Mouse (Mus musculus) kidney, embryonic 15.5 days (tissue): ENCODE measurements around the gene Gimap8. TPM values are rescaled to one million over a fixed set of nuclear protein-coding genes. Genes with fewer than 3 reads are reported as not detected.
A peak's percentile ranks its signal among the peaks of the same experiment; 100 is the strongest.

Source experiments
- ATAC-seq: fragments of 200-750 bp; cut with Nextera tagmentation; replicated peaks from 2 replicates; pipeline ENCODE4 v1.8.0; 2017; ENCODE audit warnings: moderate TSS enrichment; ENCODE audit not compliant: low FRiP score
- H3K27ac ChIP-seq: fragments of 300-500 bp; sonication (generic); 2 replicates; pipeline ENCODE4 v1.5.1; 2015; ENCODE audit warnings: mild to moderate bottlenecking, inconsistent platforms
- H3K27me3 ChIP-seq: fragments of 300-500 bp; sonication (generic); 2 replicates; pipeline ENCODE4 v1.6.1; 2015; ENCODE audit warnings: inconsistent platforms
- H3K36me3 ChIP-seq: fragments of 300-500 bp; sonication (generic); 2 replicates; pipeline ENCODE4 v1.6.1; 2015; ENCODE audit warnings: inconsistent platforms
- H3K4me1 ChIP-seq: fragments of 300-500 bp; sonication (generic); 2 replicates; pipeline ENCODE4 v1.6.1; 2015; ENCODE audit warnings: inconsistent platforms
- H3K4me2 ChIP-seq: fragments of 300-500 bp; sonication (generic); 2 replicates; pipeline ENCODE4 v1.6.1; 2015; ENCODE audit warnings: moderate library complexity, mild to moderate bottlenecking, inconsistent platforms
- H3K4me3 ChIP-seq: fragments of 300-500 bp; sonication (generic); replicated peaks from 2 replicates; pipeline ENCODE4 v1.5.1; 2015; ENCODE audit warnings: mild to moderate bottlenecking, inconsistent platforms
- H3K9ac ChIP-seq: fragments of 300-500 bp; sonication (generic); 2 replicates; pipeline ENCODE4 v1.6.1; 2015; ENCODE audit warnings: mild to moderate bottlenecking, inconsistent platforms
- H3K9me3 ChIP-seq: fragments of 300-500 bp; sonication (generic); replicated peaks from 2 replicates; pipeline ENCODE4 v1.6.1; 2016; ENCODE audit warnings: inconsistent platforms
- WGBS: fragments of 180-500 bp; shearing (Covaris S2); methylation state at CpG from one replicate; pipeline ENCODE4 v1.1.7; 2015; ENCODE audit warnings: mixed read lengths; 5-methylcytosine and 5-hydroxymethylcytosine counted together
- polyA plus RNA-seq: library from polyadenylated mRNA; unstranded; fragments of >200 nt; fragmentation: Nextera tagmentation; extraction: Ambion mirVana; gene quantifications from 2 replicates; pipeline ENCODE4 v1.2.1, GENCODE M21; 2015

The Gimap8 gene
- polyA plus RNA-seq, 1 experiment from 2014 or later = 3.3 TPM

DNA sequence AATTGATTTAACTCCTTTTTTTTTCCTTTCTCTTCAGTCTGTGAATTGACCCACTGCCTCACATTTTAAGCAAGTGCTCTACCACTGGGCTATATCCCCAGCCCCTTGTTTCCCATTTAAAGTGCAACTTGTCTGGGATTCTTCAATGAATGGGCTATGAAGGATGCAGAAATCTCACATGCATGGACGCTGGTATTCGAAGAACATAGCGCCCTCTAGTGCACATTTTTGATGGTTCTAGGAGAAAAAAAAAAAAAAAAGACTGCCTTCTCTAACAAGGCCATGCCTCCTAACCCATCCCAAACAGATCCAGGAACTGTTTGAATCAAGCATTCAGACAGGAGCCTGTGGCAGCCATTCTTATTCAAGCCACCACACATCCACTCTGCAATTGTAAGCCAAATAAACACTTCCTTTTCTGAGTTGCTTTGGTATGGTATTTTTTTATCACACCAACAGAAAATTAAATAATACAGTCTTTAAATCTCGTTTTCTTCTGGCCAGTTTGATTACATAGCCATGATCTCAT, 4.2 kb upstream of the Gimap8 start:
- 20% methylated on average over 4 of the region's 4 CpGs for WGBS
- no peak overlapping the region for H3K9ac ChIP-seq
- no peak overlapping the region for H3K4me3 ChIP-seq
- H3K36me3 ChIP-seq = no peaks in the 10 kb centered on the region
- peaks cover 3% of the 10 kb centered on the region; the same call in 1 of the 2 replicates for H3K27me3 ChIP-seq
- no peak overlapping the region for H3K27ac ChIP-seq
- no peak overlapping the region for H3K4me2 ChIP-seq
- H3K4me1 ChIP-seq = peaks cover 4% of the 10 kb centered on the region
- no peaks in the 10 kb centered on the region for H3K9me3 ChIP-seq
- ATAC-seq = no peak

GRCm38 (mm10) chr6:48645660-48646308, 1.2 kb upstream of the Gimap8 start:
- Histone ChIP-seq H3K27ac (no peak overlapping the region), H3K9ac (no peak overlapping the region), H3K9me3 (no peaks in the 10 kb centered on the region), H3K4me2 (no peak overlapping the region), H3K36me3 (no peaks in the 10 kb centered on the region), H3K4me3 (no peak overlapping the region), H3K27me3 (peaks cover 3% of the 10 kb centered on the region; the same call in 1 of the 2 replicates), H3K4me1 (peaks cover 4% of the 10 kb centered on the region)
- 0 out of 2 replicates have a peak, but pooled peaks have one; percentile 36 for ATAC-seq
- 9% methylated on average over 12 of the region's 12 CpGs for WGBS

GRCm38 (mm10) chr6:48646309-48646690, 734 bp upstream of the Gimap8 start:
- 79% methylated on average over 4 of the region's 4 CpGs for WGBS
- Histone ChIP-seq H3K27me3 (peaks cover 3% of the 10 kb centered on the region; the same call in 1 of the 2 replicates), H3K4me1 (peaks cover 4% of the 10 kb centered on the region), H3K36me3 (no peaks in the 10 kb centered on the region), H3K4me2 (no peak overlapping the region), H3K9me3 (no peaks in the 10 kb centered on the region), H3K4me3 (no peak overlapping the region), H3K27ac (no peak overlapping the region), H3K9ac (no peak overlapping the region)
- no peak for ATAC-seq

DNA sequence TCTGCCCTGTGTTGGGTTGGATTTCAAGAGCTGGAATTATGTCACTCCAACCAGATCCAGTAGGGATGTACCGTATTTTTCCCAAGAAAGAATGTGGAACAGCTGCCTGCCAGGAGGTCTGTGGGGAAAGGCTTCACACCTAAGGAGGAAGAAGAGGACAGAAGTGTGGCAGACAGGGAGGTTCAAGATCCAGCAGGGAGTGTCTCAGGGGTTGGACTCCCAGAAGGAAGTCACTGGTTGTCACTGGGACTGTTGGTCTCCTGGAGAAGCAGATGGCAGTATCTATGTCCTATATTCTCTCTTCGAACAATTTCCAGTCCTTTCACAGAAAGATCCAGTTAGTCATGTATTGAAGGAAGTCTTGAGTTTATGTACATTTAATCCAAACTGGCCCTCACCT, 577 bp downstream of the Gimap8 start:
- H3K9me3 ChIP-seq = no peaks in the 10 kb centered on the region
- peaks cover 4% of the 10 kb centered on the region for H3K4me1 ChIP-seq
- H3K36me3 ChIP-seq = no peaks in the 10 kb centered on the region
- peaks cover 3% of the 10 kb centered on the region; the same call in 1 of the 2 replicates for H3K27me3 ChIP-seq
- H3K4me2 ChIP-seq = peak overlapping the region; percentile 28
- WGBS = 92% methylated on average over 2 of the region's 2 CpGs
- 0 out of 2 replicates have a peak overlapping the region, but pooled peaks have one; percentile 14 for H3K4me3 ChIP-seq
- H3K27ac ChIP-seq = no peak overlapping the region
- no peak for ATAC-seq
- no peak overlapping the region for H3K9ac ChIP-seq

- peaks cover 3% of the 10 kb centered on the region; the same call in 1 of the 2 replicates for H3K27me3 ChIP-seq
- H3K4me1 ChIP-seq = peaks cover 4% of the 10 kb centered on the region
- no peak overlapping the region for H3K4me3 ChIP-seq
- ATAC-seq = no peak
- WGBS = 89% methylated on average over 4 of the region's 4 CpGs
- H3K27ac ChIP-seq = no peak overlapping the region
- H3K36me3 ChIP-seq = no peaks in the 10 kb centered on the region
- H3K9me3 ChIP-seq = no peaks in the 10 kb centered on the region
- no peak overlapping the region for H3K9ac ChIP-seq
- H3K4me2 ChIP-seq = no peak overlapping the region
Observed at GRCm38 (mm10) chr6:48648779-48649178, 1.7 kb downstream of the Gimap8 start.

DNA sequence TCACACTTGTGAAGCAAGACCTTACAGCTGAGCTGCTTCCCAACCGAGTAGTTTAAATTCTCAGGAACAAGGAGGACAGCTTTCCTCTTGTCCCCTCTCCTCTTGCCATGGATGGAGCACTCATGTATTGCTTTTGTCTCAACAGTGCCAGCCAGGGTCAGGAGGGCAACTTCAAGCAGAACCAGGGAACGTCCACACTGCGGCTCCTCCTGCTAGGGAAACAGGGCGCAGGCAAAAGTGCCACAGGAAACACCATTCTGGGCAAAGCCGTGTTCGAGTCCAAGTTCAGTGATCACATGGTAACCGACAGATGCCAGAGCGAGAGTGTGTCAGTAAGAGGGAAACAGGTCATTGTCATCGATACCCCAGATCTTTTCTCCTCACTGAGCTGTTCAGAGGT, 3.0 kb downstream of the Gimap8 start:
- Histone ChIP-seq H3K4me3 (no peak overlapping the region), H3K36me3 (no peaks in the 10 kb centered on the region), H3K4me1 (peaks cover 4% of the 10 kb centered on the region), H3K9ac (no peak overlapping the region), H3K9me3 (no peaks in the 10 kb centered on the region), H3K4me2 (no peak overlapping the region), H3K27me3 (peaks cover 2% of the 10 kb centered on the region; the same call in 1 of the 2 replicates), H3K27ac (no peak overlapping the region)
- 89% methylated on average over 9 of the region's 9 CpGs for WGBS
- no peak for ATAC-seq

DNA sequence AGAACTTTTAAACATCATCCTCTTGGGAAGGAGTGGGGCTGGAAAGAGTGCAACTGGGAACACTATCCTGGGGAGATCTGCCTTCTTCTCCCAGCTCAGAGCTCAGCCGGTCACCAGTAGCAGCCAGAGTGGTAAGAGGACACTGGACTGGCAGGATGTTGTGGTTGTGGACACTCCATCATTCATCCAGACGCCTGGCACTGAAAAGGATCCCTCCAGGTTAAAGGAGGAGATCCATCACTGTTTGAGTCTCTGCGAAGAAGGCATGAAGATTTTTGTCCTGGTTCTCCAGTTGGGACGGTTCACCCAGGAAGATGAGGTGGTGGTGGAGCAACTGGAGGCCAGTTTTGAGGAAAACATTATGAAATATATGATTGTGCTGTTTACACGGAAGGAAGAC, 11.7 kb downstream of the Gimap8 start:
- H3K9ac ChIP-seq = no peak overlapping the region
- H3K9me3 ChIP-seq = no peaks in the 10 kb centered on the region
- no peaks in the 10 kb centered on the region for H3K4me1 ChIP-seq
- H3K36me3 ChIP-seq = no peaks in the 10 kb centered on the region
- H3K4me2 ChIP-seq = no peak overlapping the region
- no peak overlapping the region for H3K4me3 ChIP-seq
- H3K27me3 ChIP-seq = no peaks in the 10 kb centered on the region
- no peak for ATAC-seq
- WGBS = 58% methylated on average over 5 of the region's 5 CpGs
- no peak overlapping the region for H3K27ac ChIP-seq

GRCm38 (mm10) chr6:48664750-48665149, 17.7 kb downstream of the Gimap8 start:
- 80% methylated on average over 4 of the region's 4 CpGs for WGBS

GRCm38 (mm10) chr6:48665471-48665870, 18.4 kb downstream of the Gimap8 start:
- WGBS = 92% methylated on average over 9 of the region's 9 CpGs
- H3K4me3 ChIP-seq = no peak overlapping the region
- no peak overlapping the region for H3K4me2 ChIP-seq
- no peaks in the 10 kb centered on the region for H3K4me1 ChIP-seq
- no peaks in the 10 kb centered on the region for H3K27me3 ChIP-seq
- 0 out of 2 replicates have a peak overlapping the region, but pooled peaks have one; percentile 68 for H3K27ac ChIP-seq
- H3K9me3 ChIP-seq = no peaks in the 10 kb centered on the region
- H3K36me3 ChIP-seq = no peaks in the 10 kb centered on the region
- no peak for ATAC-seq
- H3K9ac ChIP-seq = no peak overlapping the region

More at GRCm38 (mm10) chr6:48664750-48665149, 17.7 kb downstream of the Gimap8 start:
- no peak overlapping the region for H3K27ac ChIP-seq
- H3K4me2 ChIP-seq = no peak overlapping the region
- ATAC-seq = no peak
- no peak overlapping the region for H3K4me3 ChIP-seq
- H3K27me3 ChIP-seq = no peaks in the 10 kb centered on the region
- H3K36me3 ChIP-seq = no peaks in the 10 kb centered on the region
- no peak overlapping the region for H3K9ac ChIP-seq
- H3K9me3 ChIP-seq = no peaks in the 10 kb centered on the region
- H3K4me1 ChIP-seq = no peaks in the 10 kb centered on the region

DNA sequence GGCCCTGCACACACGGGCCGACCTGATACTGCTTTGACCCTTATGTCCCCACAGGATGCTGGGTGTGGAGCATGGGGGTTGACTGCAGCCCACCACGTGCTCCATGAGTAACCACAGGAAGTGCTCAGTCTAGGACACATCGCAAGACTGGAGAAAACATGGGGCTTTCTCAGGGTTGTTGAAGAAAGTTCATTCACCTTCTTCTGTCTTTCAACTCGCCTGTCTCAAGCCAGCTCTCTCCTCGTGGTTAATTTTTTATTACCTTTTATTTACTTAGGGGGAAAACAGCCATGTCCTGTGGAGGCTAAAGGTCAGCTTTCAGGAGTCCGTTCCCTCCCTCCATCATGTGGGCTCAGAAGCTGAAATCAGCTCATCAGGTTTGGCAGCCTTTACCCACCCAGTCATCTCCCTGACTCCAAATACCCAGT, 19.1 kb downstream of the Gimap8 start:
- H3K36me3 ChIP-seq = no peaks in the 10 kb centered on the region
- WGBS = 31% methylated on average over 7 of the region's 7 CpGs
- ATAC-seq = no peak; the same call in 1 of the 2 replicates
- no peaks in the 10 kb centered on the region for H3K27me3 ChIP-seq
- H3K4me2 ChIP-seq = no peak overlapping the region
- no peak overlapping the region for H3K4me3 ChIP-seq
- H3K27ac ChIP-seq = peak overlapping the region; percentile 68; the same call in 1 of the 2 replicates
- no peaks in the 10 kb centered on the region for H3K9me3 ChIP-seq
- H3K9ac ChIP-seq = no peak overlapping the region
- no peaks in the 10 kb centered on the region for H3K4me1 ChIP-seq

GRCm38 (mm10) chr6:48668022-48668421, 21.0 kb downstream of the Gimap8 start:
- Histone ChIP-seq H3K27me3 (no peaks in the 10 kb centered on the region), H3K4me2 (no peak overlapping the region), H3K27ac (no peak overlapping the region), H3K4me3 (no peak overlapping the region), H3K9me3 (no peaks in the 10 kb centered on the region), H3K36me3 (no peaks in the 10 kb centered on the region), H3K4me1 (no peaks in the 10 kb centered on the region), H3K9ac (no peak overlapping the region)
- no peak for ATAC-seq

- H3K4me3 ChIP-seq = no peak overlapping the region
- no peaks in the 10 kb centered on the region for H3K27me3 ChIP-seq
- H3K36me3 ChIP-seq = no peaks in the 10 kb centered on the region
- H3K27ac ChIP-seq = no peak overlapping the region
- ATAC-seq = no peak
- WGBS = 69% methylated on average over 2 of the region's 2 CpGs
- no peaks in the 10 kb centered on the region for H3K9me3 ChIP-seq
- H3K4me2 ChIP-seq = no peak overlapping the region
- H3K9ac ChIP-seq = no peak overlapping the region
- H3K4me1 ChIP-seq = no peaks in the 10 kb centered on the region
Observed at GRCm38 (mm10) chr6:48669446-48669969, 22.5 kb downstream of the Gimap8 start.
